Mouse (Mus musculus) cerebellum, adult 11-12 months (tissue): Measurements from ENCODE around the gene Hacd2.

ENCODE experiments used
- DNase-seq: peaks from one replicate; pipeline ENCODE4 v3.0.0; 2022

Gene Hacd2

GRCm38 (mm10) chr16:35130172-35130571 is 107.9 kb downstream of the Hacd2 start:
- no peak for DNase-seq

- no peak for DNase-seq
Observed at GRCm38 (mm10) chr16:35139416-35139815, 117.2 kb downstream of the Hacd2 start.

GRCm38 (mm10) chr16:35139873-35140619 is 117.8 kb downstream of the Hacd2 start:
- DNase-seq: peak; percentile 27

GRCm38 (mm10) chr16:35140620-35140975 is 118.4 kb downstream of the Hacd2 start:
- no peak for DNase-seq

- DNase-seq: no peak
Observed at GRCm38 (mm10) chr16:35141839-35142238, 119.6 kb downstream of the Hacd2 start.

GRCm38 (mm10) chr16:35146153-35146552 is 123.9 kb downstream of the Hacd2 start:
- no peak for DNase-seq

- DNase-seq: no peak
Observed at GRCm38 (mm10) chr16:35153146-35153755, 131.0 kb downstream of the Hacd2 start.

GRCm38 (mm10) chr16:35154245-35154640 is 132.0 kb downstream of the Hacd2 start:
- peak; percentile 66 for DNase-seq

GRCm38 (mm10) chr16:35154641-35155390 is 132.6 kb downstream of the Hacd2 start, which contains the start of gene Adcy5:
Adcy5 (plus strand) TSS chr16:35154877.
- peak; percentile 49 for DNase-seq

GRCm38 (mm10) chr16:35155391-35156305 is 133.4 kb downstream of the Hacd2 start:
- peak; percentile 63 for DNase-seq

- no peak for DNase-seq
Observed at GRCm38 (mm10) chr16:35156306-35156695, 134.1 kb downstream of the Hacd2 start.

- no peak for DNase-seq
Observed at GRCm38 (mm10) chr16:35156832-35157231, 134.6 kb downstream of the Hacd2 start.
